Mouse (Mus musculus) cortical plate, adult 2 months (tissue): ENCODE measurements around the gene Pcsk6.

Experiments used
- CTCF ChIP-seq: fragments of 200-500 bp; IDR thresholded peaks from 2 replicates; pipeline ENCODE4 v1.5.1; 2011; ENCODE audit warnings: mild to moderate bottlenecking, control low read depth, low read length; ENCODE audit not compliant: insufficient read depth; ENCODE audit errors: extremely low read depth
- POLR2A ChIP-seq: fragments of 200-500 bp; IDR thresholded peaks from 2 replicates; pipeline ENCODE4 v1.6.1; 2011; ENCODE audit warnings: mild to moderate bottlenecking, low read length, control low read depth; ENCODE audit not compliant: insufficient read depth; ENCODE audit errors: extremely low read depth

DNA sequence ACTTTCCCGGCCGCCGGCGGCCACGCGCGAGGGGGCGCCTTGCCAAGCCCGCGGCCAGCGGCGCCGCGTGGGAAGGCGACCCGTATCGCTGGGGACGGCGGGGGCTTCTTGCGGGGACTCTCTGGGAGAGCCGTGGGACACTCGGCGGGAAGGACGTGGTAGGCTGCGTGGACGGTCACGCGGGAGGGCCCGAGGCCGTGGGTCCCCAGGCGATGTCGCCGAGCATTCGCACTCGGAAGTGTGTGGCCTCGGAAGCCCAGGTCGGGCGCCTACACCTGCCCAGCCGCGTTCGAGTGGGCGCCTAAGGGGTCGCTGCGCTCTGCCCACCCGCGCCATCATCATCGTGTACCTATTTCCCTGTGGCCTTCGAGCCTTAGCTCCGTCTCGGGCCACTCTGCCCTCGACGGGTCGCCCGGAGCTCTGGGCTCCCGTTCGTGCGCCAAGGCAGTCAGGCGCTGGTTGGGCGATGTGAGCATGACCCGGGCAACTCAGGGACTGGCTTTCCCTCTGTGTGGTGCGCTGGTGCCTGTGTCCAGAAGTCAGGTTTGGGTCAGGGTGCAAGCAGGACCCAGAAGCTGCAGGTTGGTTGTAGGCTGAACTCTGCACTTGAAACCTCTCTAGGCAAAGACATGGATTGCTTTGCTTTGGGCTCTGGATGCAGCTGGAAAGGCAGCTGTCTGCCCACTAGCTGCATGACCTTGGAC is 1.1 kb downstream of the Pcsk6 start:
- no peak for TF ChIP-seq CTCF
- TF ChIP-seq POLR2A: no peak
